Mouse (Mus musculus): Measurements from ENCODE around the gene Ngrn. TPM values are rescaled to one million over a fixed set of nuclear protein-coding genes. Genes with fewer than 3 reads are reported as not detected.

The Ngrn gene
- polyA plus RNA-seq, 1 experiment, result 19.0 TPM

GRCm38 (mm10) chr7:80255981-80256380 lies 5.0 kb upstream of the Ngrn start:
- no peak for DNase-seq (ENCODE audit: low read depth, low spot score)
- 74% methylated on average over 2 of the region's 2 CpGs for WGBS

GRCm38 (mm10) chr7:80257706-80258105 lies 3.3 kb upstream of the Ngrn start:
- DNase-seq (ENCODE audit: low read depth, low spot score), result no peak
- WGBS, result 81% methylated on average over 2 of the region's 2 CpGs

- under 1% methylated on average over 32 of the region's 32 CpGs for WGBS
- no peak for DNase-seq (ENCODE audit: low read depth, low spot score)
These were observed 466 bp downstream of the Ngrn start for GRCm38 (mm10) chr7:80261372-80261990.

- no peak for DNase-seq (ENCODE audit: low read depth, low spot score)
- WGBS, result 89% methylated on average over 12 of the region's 12 CpGs
These were observed 3.6 kb downstream of the Ngrn start for GRCm38 (mm10) chr7:80264606-80265005.

GRCm38 (mm10) chr7:80267764-80268163 lies 6.7 kb downstream of the Ngrn start:
- WGBS, result 85% methylated on average over 1 of the region's 1 CpGs
- no peak for DNase-seq (ENCODE audit: low read depth, low spot score)

GRCm38 (mm10) chr7:80268897-80269750 lies 8.1 kb downstream of the Ngrn start, which contains the start of gene Vps33b:
Vps33b (plus strand) TSS chr7:80269649.
- WGBS, result 2% methylated on average over 21 of the region's 21 CpGs
- peak; percentile 97 for DNase-seq (ENCODE audit: low read depth, low spot score)

- under 1% methylated on average over 23 of the region's 23 CpGs for WGBS
- no peak for DNase-seq (ENCODE audit: low read depth, low spot score)
These were observed 8.8 kb downstream of the Ngrn start for GRCm38 (mm10) chr7:80269751-80270255.

- DNase-seq (ENCODE audit: low read depth, low spot score), result no peak
- WGBS, result 83% methylated on average over 2 of the region's 2 CpGs
These were observed 12.4 kb downstream of the Ngrn start for GRCm38 (mm10) chr7:80273456-80273855.

GRCm38 (mm10) chr7:80276374-80276773 lies 15.4 kb downstream of the Ngrn start:
- 92% methylated on average over 4 of the region's 4 CpGs for WGBS

GRCm38 (mm10) chr7:80280032-80280431 lies 19.0 kb downstream of the Ngrn start:
- 87% methylated on average over 10 of the region's 10 CpGs for WGBS
- DNase-seq (ENCODE audit: low read depth, low spot score), result no peak

More at GRCm38 (mm10) chr7:80276374-80276773, 15.4 kb downstream of the Ngrn start:
- no peak for DNase-seq (ENCODE audit: low read depth, low spot score)

- DNase-seq (ENCODE audit: low read depth, low spot score), result no peak
- 92% methylated on average over 2 of the region's 2 CpGs for WGBS
These were observed 20.0 kb downstream of the Ngrn start for GRCm38 (mm10) chr7:80280998-80281397.

GRCm38 (mm10) chr7:80281646-80282045 lies 20.6 kb downstream of the Ngrn start:
- WGBS, result 84% methylated on average over 3 of the region's 3 CpGs
- no peak for DNase-seq (ENCODE audit: low read depth, low spot score)

GRCm38 (mm10) chr7:80283226-80283918 lies 22.4 kb downstream of the Ngrn start:
- no peak for DNase-seq (ENCODE audit: low read depth, low spot score)
- WGBS, result 79% methylated on average over 3 of the region's 3 CpGs

- WGBS, result 65% methylated on average over 5 of the region's 5 CpGs
- no peak for DNase-seq (ENCODE audit: low read depth, low spot score)
These were observed 23.4 kb downstream of the Ngrn start for GRCm38 (mm10) chr7:80284391-80284790.

- 88% methylated on average over 6 of the region's 6 CpGs for WGBS
- no peak for DNase-seq (ENCODE audit: low read depth, low spot score)
These were observed 24.7 kb downstream of the Ngrn start for GRCm38 (mm10) chr7:80285725-80286124.

GRCm38 (mm10) chr7:80287736-80288135 lies 26.7 kb downstream of the Ngrn start:
- WGBS, result 78% methylated on average over 10 of the region's 10 CpGs
- DNase-seq (ENCODE audit: low read depth, low spot score), result no peak

- WGBS, result under 1% methylated on average over 52 of the region's 52 CpGs
- peak; percentile 81 for DNase-seq (ENCODE audit: low read depth, low spot score)
These were observed 33.2 kb downstream of the Ngrn start, which contains the start of gene Prc1 for GRCm38 (mm10) chr7:80294062-80294763. Prc1 (plus strand) TSS chr7:80294450.

- no peak for DNase-seq (ENCODE audit: low read depth, low spot score)
- WGBS, result 4% methylated on average over 37 of the region's 37 CpGs
These were observed 34.0 kb downstream of the Ngrn start for GRCm38 (mm10) chr7:80294764-80295648.

All from large intestine, adult 2 months (tissue).